Mouse (Mus musculus): ENCODE results near the gene Fbxl17. TPM values are rescaled to one million over a fixed set of nuclear protein-coding genes. Genes with fewer than 3 reads are reported as not detected.

The Fbxl17 gene
- polyA plus RNA-seq, 1 experiment from 2014 or later = 12.0 TPM

GRCm38 (mm10) chr17:63185531-63185930 lies 314.3 kb downstream of the Fbxl17 start:
- H3K27me3 ChIP-seq = 0 out of 2 replicates have a peak, but pooled peaks cover 3% of the 10 kb centered on the region
- H3K27ac ChIP-seq = no peak overlapping the region
- ATAC-seq (ENCODE audit: low FRiP score) = peak; percentile 65; the same call in 1 of the 2 replicates
- H3K4me2 ChIP-seq = peak overlapping the region; percentile 29; the same call in 1 of the 2 replicates
- no peaks in the 10 kb centered on the region for H3K36me3 ChIP-seq
- WGBS = 16% methylated on average over 9 of the region's 9 CpGs
- H3K4me3 ChIP-seq = no peak overlapping the region
- peaks cover 17% of the 10 kb centered on the region for H3K4me1 ChIP-seq (replicated peaks)
- no peaks in the 10 kb centered on the region for H3K9me3 ChIP-seq
- no peak overlapping the region for H3K9ac ChIP-seq

GRCm38 (mm10) chr17:63184844-63185504 lies 314.8 kb downstream of the Fbxl17 start:
- peak; percentile 46; the same call in 1 of the 2 replicates for ATAC-seq (ENCODE audit: low FRiP score)
- Histone ChIP-seq H3K9ac (no peak overlapping the region), H3K36me3 (no peaks in the 10 kb centered on the region), H3K4me3 (no peak overlapping the region), H3K27me3 (0 out of 2 replicates have a peak, but pooled peaks cover 3% of the 10 kb centered on the region), H3K4me2 (no peak overlapping the region), H3K27ac (no peak overlapping the region), H3K4me1 (replicated peaks) (peaks cover 17% of the 10 kb centered on the region), H3K9me3 (no peaks in the 10 kb centered on the region)
- 31% methylated on average over 10 of the region's 10 CpGs for WGBS

- Histone ChIP-seq H3K36me3 (no peaks in the 10 kb centered on the region), H3K27me3 (0 out of 2 replicates have a peak, but pooled peaks cover 3% of the 10 kb centered on the region), H3K4me2 (no peak overlapping the region), H3K27ac (no peak overlapping the region), H3K9ac (no peak overlapping the region), H3K9me3 (no peaks in the 10 kb centered on the region), H3K4me1 (replicated peaks) (peaks cover 17% of the 10 kb centered on the region), H3K4me3 (no peak overlapping the region)
- ATAC-seq (ENCODE audit: low FRiP score) = no peak
- WGBS = 39% methylated on average over 3 of the region's 3 CpGs
Observed at GRCm38 (mm10) chr17:63183431-63183830, 316.4 kb downstream of the Fbxl17 start.

GRCm38 (mm10) chr17:63181661-63182060 lies 318.2 kb downstream of the Fbxl17 start:
- no peak overlapping the region for H3K4me2 ChIP-seq
- H3K4me3 ChIP-seq = no peak overlapping the region
- peaks cover 17% of the 10 kb centered on the region for H3K4me1 ChIP-seq (replicated peaks)
- no peak overlapping the region for H3K9ac ChIP-seq
- no peak overlapping the region for H3K27ac ChIP-seq
- ATAC-seq (ENCODE audit: low FRiP score) = no peak
- 86% methylated on average over 5 of the region's 5 CpGs for WGBS
- H3K27me3 ChIP-seq = 0 out of 2 replicates have a peak, but pooled peaks cover 3% of the 10 kb centered on the region
- H3K36me3 ChIP-seq = no peaks in the 10 kb centered on the region
- H3K9me3 ChIP-seq = no peaks in the 10 kb centered on the region

- Histone ChIP-seq H3K4me3 (no peak overlapping the region), H3K36me3 (no peaks in the 10 kb centered on the region), H3K27ac (no peak overlapping the region), H3K9me3 (no peaks in the 10 kb centered on the region), H3K27me3 (0 out of 2 replicates have a peak, but pooled peaks cover 3% of the 10 kb centered on the region), H3K4me1 (replicated peaks) (peaks cover 12% of the 10 kb centered on the region), H3K4me2 (no peak overlapping the region), H3K9ac (no peak overlapping the region)
- 94% methylated on average over 3 of the region's 3 CpGs for WGBS
- ATAC-seq (ENCODE audit: low FRiP score) = no peak
Observed at GRCm38 (mm10) chr17:63180042-63180441, 319.8 kb downstream of the Fbxl17 start.

- H3K27ac ChIP-seq = no peak overlapping the region
- H3K4me3 ChIP-seq = no peak overlapping the region
- WGBS = 72% methylated on average over 2 of the region's 2 CpGs
- H3K4me2 ChIP-seq = no peak overlapping the region
- H3K9ac ChIP-seq = no peak overlapping the region
- H3K4me1 ChIP-seq (replicated peaks) = peaks cover 15% of the 10 kb centered on the region
- ATAC-seq (ENCODE audit: low FRiP score) = no peak
- H3K9me3 ChIP-seq = no peaks in the 10 kb centered on the region
- 0 out of 2 replicates have a peak, but pooled peaks cover 3% of the 10 kb centered on the region for H3K27me3 ChIP-seq
- no peaks in the 10 kb centered on the region for H3K36me3 ChIP-seq
Observed at GRCm38 (mm10) chr17:63178331-63178730, 321.5 kb downstream of the Fbxl17 start.

- H3K9ac ChIP-seq = no peak overlapping the region
- 52% methylated on average over 5 of the region's 5 CpGs for WGBS
- H3K27ac ChIP-seq = peak overlapping the region; percentile 18; the same call in 1 of the 2 replicates
- no peak overlapping the region for H3K4me2 ChIP-seq
- H3K27me3 ChIP-seq = no peaks in the 10 kb centered on the region
- no peaks in the 10 kb centered on the region for H3K9me3 ChIP-seq
- H3K4me3 ChIP-seq = no peak overlapping the region
- no peak for ATAC-seq (ENCODE audit: low FRiP score)
- peaks cover 31% of the 10 kb centered on the region for H3K4me1 ChIP-seq (replicated peaks)
- no peaks in the 10 kb centered on the region for H3K36me3 ChIP-seq
Observed at GRCm38 (mm10) chr17:63176411-63176810, 323.4 kb downstream of the Fbxl17 start.

- Histone ChIP-seq H3K36me3 (no peaks in the 10 kb centered on the region), H3K4me1 (replicated peaks) (peaks cover 36% of the 10 kb centered on the region), H3K4me3 (no peak overlapping the region), H3K27me3 (no peaks in the 10 kb centered on the region), H3K9ac (no peak overlapping the region), H3K4me2 (no peak overlapping the region), H3K9me3 (no peaks in the 10 kb centered on the region), H3K27ac (peak overlapping the region; percentile 30; the same call in 1 of the 2 replicates)
- 36% methylated on average over 1 of the region's 1 CpGs for WGBS
- ATAC-seq (ENCODE audit: low FRiP score) = no peak
Observed at GRCm38 (mm10) chr17:63172697-63173096, 327.1 kb downstream of the Fbxl17 start.

- WGBS = 16% methylated on average over 5 of the region's 5 CpGs
- Histone ChIP-seq H3K36me3 (no peaks in the 10 kb centered on the region), H3K4me2 (no peak overlapping the region), H3K4me1 (replicated peaks) (peaks cover 36% of the 10 kb centered on the region), H3K9me3 (no peaks in the 10 kb centered on the region), H3K27me3 (no peaks in the 10 kb centered on the region), H3K4me3 (no peak overlapping the region), H3K9ac (no peak overlapping the region), H3K27ac (peak overlapping the region; percentile 45; the same call in 1 of the 2 replicates)
- no peak for ATAC-seq (ENCODE audit: low FRiP score)
Observed at GRCm38 (mm10) chr17:63171890-63172491, 327.8 kb downstream of the Fbxl17 start.

- Histone ChIP-seq H3K4me3 (no peak overlapping the region), H3K9ac (no peak overlapping the region), H3K27ac (peak overlapping the region; percentile 40; the same call in 1 of the 2 replicates), H3K27me3 (no peaks in the 10 kb centered on the region), H3K4me1 (replicated peaks) (peaks cover 32% of the 10 kb centered on the region), H3K4me2 (no peak overlapping the region), H3K36me3 (no peaks in the 10 kb centered on the region), H3K9me3 (no peaks in the 10 kb centered on the region)
- WGBS = 36% methylated on average over 5 of the region's 5 CpGs
- ATAC-seq (ENCODE audit: low FRiP score) = no peak
Observed at GRCm38 (mm10) chr17:63171264-63171663, 328.6 kb downstream of the Fbxl17 start.

GRCm38 (mm10) chr17:63168019-63168788 lies 331.6 kb downstream of the Fbxl17 start:
- WGBS = 79% methylated on average over 5 of the region's 5 CpGs
- no peak for ATAC-seq (ENCODE audit: low FRiP score)

GRCm38 (mm10) chr17:63167248-63167647 lies 332.6 kb downstream of the Fbxl17 start:
- 54% methylated on average over 3 of the region's 3 CpGs for WGBS
- peaks cover 14% of the 10 kb centered on the region for H3K4me1 ChIP-seq (replicated peaks)
- ATAC-seq (ENCODE audit: low FRiP score) = peak; percentile 9; the same call in 1 of the 2 replicates
- no peak overlapping the region for H3K27ac ChIP-seq
- no peak overlapping the region for H3K4me2 ChIP-seq
- no peaks in the 10 kb centered on the region for H3K36me3 ChIP-seq
- H3K9me3 ChIP-seq = no peaks in the 10 kb centered on the region
- H3K4me3 ChIP-seq = no peak overlapping the region
- H3K27me3 ChIP-seq = no peaks in the 10 kb centered on the region
- H3K9ac ChIP-seq = no peak overlapping the region

More at GRCm38 (mm10) chr17:63168019-63168788, 331.6 kb downstream of the Fbxl17 start:
- no peak overlapping the region for H3K4me3 ChIP-seq
- no peaks in the 10 kb centered on the region for H3K27me3 ChIP-seq
- no peak overlapping the region for H3K27ac ChIP-seq
- no peak overlapping the region for H3K9ac ChIP-seq
- no peaks in the 10 kb centered on the region for H3K9me3 ChIP-seq
- H3K36me3 ChIP-seq = no peaks in the 10 kb centered on the region
- peaks cover 20% of the 10 kb centered on the region for H3K4me1 ChIP-seq (replicated peaks)
- H3K4me2 ChIP-seq = no peak overlapping the region

Measured in hindbrain, embryonic 13.5 days (tissue).